Mouse (Mus musculus) MEL (cell line): Measurements from ENCODE around the gene Tbc1d14.

Experiments
- CTCF ChIP-seq, 3 experiments: IDR thresholded peaks in 2 of 3; conservative IDR thresholded peaks in 1 of 3; 2 replicates each; pipeline ENCODE4 v1.5.1; 2011 to 2012; ENCODE audit warnings: low read length in 3 of 3, low read depth in 2 of 3, mild to moderate bottlenecking in 2 of 3, improper control_type of control experiment in 1 of 3, inconsistent platforms in 1 of 3, mixed read lengths in 1 of 3, moderate library complexity in 1 of 3; ENCODE audit not compliant: control insufficient read depth in 1 of 3, insufficient read depth in 1 of 3, poor library complexity in 1 of 3, severe bottlenecking in 1 of 3
- E2F4 ChIP-seq: IDR thresholded peaks from 2 replicates; pipeline ENCODE4 v1.6.1; 2011; ENCODE audit warnings: low read depth, low read length, improper control_type of control experiment, borderline replicate concordance
- MAX ChIP-seq: IDR thresholded peaks from 2 replicates; pipeline ENCODE4 v1.6.1; 2011; ENCODE audit warnings: low read length, improper control_type of control experiment
- MYB ChIP-seq: IDR thresholded peaks from 2 replicates; pipeline ENCODE4 v1.6.1; 2011; ENCODE audit warnings: mild to moderate bottlenecking, low read depth, low read length, improper control_type of control experiment
- NELFE ChIP-seq: IDR thresholded peaks from 2 replicates; pipeline ENCODE4 v1.6.1; 2011; ENCODE audit warnings: low read depth, low read length, improper control_type of control experiment

GRCm38 (mm10) chr5:36481114-36481513 is 112.0 kb downstream of the Tbc1d14 start:
- TF ChIP-seq NELFE (no peak), CTCF (IDR thresholded peaks at IDR 0.05 in 2 of 3, conservative IDR thresholded peaks at IDR 0.05 in 1 of 3; ENCODE audit: control insufficient read depth in 1 of 3, insufficient read depth in 1 of 3, low read depth in 2 of 3, low read length in 3 of 3, poor library complexity in 1 of 3, severe bottlenecking in 1 of 3) (peak; percentile 1 to 46 (median 31); a peak in 3 of 6 replicates), MYB (no peak), E2F4 (no peak), MAX (no peak)
